Comparison of ENCODE assay signal across 8 mouse cellular contexts in genomic region chr9:42109837-42110451, GRCm38 (mm10). TPM values are rescaled to one million over a fixed set of nuclear protein-coding genes. Genes with fewer than 3 reads are reported as not detected.
DNase-seq lines count a peak whose midpoint lies in the region; ATAC-seq lines count a peak whose summit lies in the region.

No protein-coding gene starts in this region.

- H3K27ac ChIP-seq in hindbrain, embryonic 10.5 days = peak overlapping the region; percentile 45
- no peak overlapping the region for H3K27ac ChIP-seq in hindbrain, embryonic 11.5 days (ENCODE audit: low read depth, low read length)

- DNase-seq in hindbrain, embryonic 10.5 days (ENCODE audit: low spot score) = no peak
- DNase-seq in hindbrain, embryonic 11.5 days (ENCODE audit: low spot score) = no peak
- DNase-seq in adipocyte (ENCODE audit: low spot score) = peak; percentile 28
- DNase-seq in gastrocnemius, postnatal 36 days = peak; percentile 56 to 65
- peak; percentile 87 to 93 for DNase-seq in kidney, adult 8-10 months
- DNase-seq in natural killer cell, adult 2 months (ENCODE audit: low spot score in 2 of 2) = peak; percentile 31 to 54
- no peak for DNase-seq in thymus, postnatal 36 days
- DNase-seq in thymus, postnatal 10 days (ENCODE audit: low spot score in 2 of 2) = no peak

- H3K4me1 ChIP-seq in hindbrain, embryonic 10.5 days (replicated peaks) = peaks cover 17% of the 10 kb centered on the region; the same call in 1 of the 2 replicates
- no peaks in the 10 kb centered on the region for H3K4me1 ChIP-seq in hindbrain, embryonic 11.5 days (replicated peaks; ENCODE audit: control insufficient read depth, insufficient read depth, low read length)

- no peak for ATAC-seq in hindbrain, embryonic 11.5 days (ENCODE audit: low FRiP score)

- no peaks in the 10 kb centered on the region for H3K9me3 ChIP-seq in hindbrain, embryonic 10.5 days
- no peaks in the 10 kb centered on the region for H3K9me3 ChIP-seq in hindbrain, embryonic 11.5 days (ENCODE audit: control insufficient read depth, low read length)

- no peak overlapping the region for H3K4me3 ChIP-seq in hindbrain, embryonic 10.5 days
- no peak overlapping the region for H3K4me3 ChIP-seq in hindbrain, embryonic 11.5 days (ENCODE audit: low read depth, low read length)

- intact Hi-C loops in gastrocnemius, postnatal 36 days (cut with DNase I) = no loop called here

- H3K9ac ChIP-seq in hindbrain, embryonic 11.5 days (ENCODE audit: low read depth, low read length) = no peak overlapping the region

- H3K27me3 ChIP-seq in hindbrain, embryonic 10.5 days (ENCODE audit: insufficient read depth, poor library complexity, severe bottlenecking) = no peaks in the 10 kb centered on the region
- no peaks in the 10 kb centered on the region for H3K27me3 ChIP-seq in hindbrain, embryonic 11.5 days (ENCODE audit: control insufficient read depth, insufficient read depth, low read length)

- no peaks in the 10 kb centered on the region for H3K36me3 ChIP-seq in hindbrain, embryonic 10.5 days
- no peaks in the 10 kb centered on the region for H3K36me3 ChIP-seq in hindbrain, embryonic 11.5 days (ENCODE audit: control insufficient read depth, insufficient read depth, low read length)

- no peak overlapping the region for H3K4me2 ChIP-seq in hindbrain, embryonic 11.5 days (replicated peaks; ENCODE audit: low read depth, low read length)

- WGBS in hindbrain, embryonic 10.5 days = 70% methylated on average over 9 of the region's 9 CpGs
- 59% methylated on average over 9 of the region's 9 CpGs for WGBS in hindbrain, embryonic 11.5 days

RNA-seq across cellular contexts. Expression of gene Sorl1, which starts 14.2 kb away (rescaled TPM):
- 4.3 and 4.6 TPM in 2 replicates for polyA plus RNA-seq in hindbrain, embryonic 10.5 days (2016; fragmentation: Nextera tagmentation; extraction: Ambion mirVana)
- 7.4 and 7.6 TPM in 2 replicates for polyA plus RNA-seq in hindbrain, embryonic 11.5 days (2014; fragmentation: Nextera tagmentation; extraction: Ambion mirVana)
- 10 to 100 TPM; 30.7 to 38.0 TPM for total RNA-seq in gastrocnemius, postnatal 36 days (2021)

Comparison
In these comparisons a context has a peak if more than half of its experiments do, and no peak if none do; other contexts are left out.
1. DNase-seq: peak in adipocyte (single experiment), gastrocnemius, postnatal 36 days (2 of 2), kidney, adult 8-10 months (2 of 2) and natural killer cell, adult 2 months (2 of 2); none in hindbrain, embryonic 10.5 days (single experiment), hindbrain, embryonic 11.5 days (single experiment), thymus, postnatal 36 days (0 of 2) and thymus, postnatal 10 days (0 of 2).